Mouse (Mus musculus) E14TG2a.4 (cell line): Measurements from ENCODE around the gene Gm16867.
"Not testable (repeated sequence)": the region's sequence is repeated elsewhere in the genome, so short reads cannot be mapped to it uniquely, and the experiment has no call there.

ENCODE experiments used
- CTCF ChIP-seq: conservative IDR thresholded peaks from 2 replicates; pipeline ENCODE4 v1.5.1; 2014; ENCODE audit warnings: low read length
- NANOG ChIP-seq: IDR thresholded peaks from 2 replicates; pipeline ENCODE4 v1.6.1; 2014; ENCODE audit warnings: borderline replicate concordance, low read length, mixed read lengths
- POU5F1 ChIP-seq: IDR thresholded peaks from 2 replicates; pipeline ENCODE4 v1.6.1; 2014; ENCODE audit warnings: low read length, borderline replicate concordance

GRCm38 (mm10) chr14:69488001-69488400 lies 15.2 kb downstream of the Gm16867 start:
- not testable (repeated sequence) for TF ChIP-seq CTCF, NANOG, POU5F1
